Mouse (Mus musculus): ENCODE results near the gene Gpr37. TPM values are rescaled to one million over a fixed set of nuclear protein-coding genes. Genes with fewer than 3 reads are reported as not detected.
A peak's percentile ranks its signal among the peaks of the same experiment; 100 is the strongest.

The Gpr37 gene
- polyA plus RNA-seq (2012; rRNA removed): 55.9 and 70.5 TPM in 2 replicates

DNA sequence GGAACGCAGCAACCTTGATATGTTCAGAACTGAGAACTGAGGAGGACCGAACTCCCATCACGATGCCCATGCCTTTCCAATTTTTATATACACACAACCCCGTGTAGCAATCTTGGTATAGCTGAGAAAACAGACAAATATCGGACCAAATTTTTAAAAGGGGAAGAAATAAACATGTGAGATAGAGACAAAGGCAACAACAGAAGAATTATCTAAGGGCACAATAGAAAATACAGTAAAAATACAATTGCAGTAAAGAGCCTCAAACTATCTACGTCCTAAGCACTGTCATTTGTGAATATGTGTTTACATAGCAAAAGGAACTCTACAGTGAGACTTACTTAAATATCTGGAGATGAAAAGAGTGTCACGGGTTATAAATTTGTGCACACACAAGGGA lies at the start of gene Gpr37:
Gpr37 (minus strand) TSS at position 101 of the 400 bp plus-strand sequence.
- 33% methylated on average over 7 of the region's 7 CpGs for WGBS
- Histone ChIP-seq H3K27me3 (ENCODE audit: control insufficient read depth, insufficient read depth, low read length) (no peaks in the 10 kb centered on the region; the same call in 1 of the 2 replicates), H3K4me3 (replicated peaks; ENCODE audit: insufficient read depth, low read depth, low read length) (peak within 1 kb of the TSS; percentile 85), H3K27ac (ENCODE audit: insufficient read depth, low read length) (no peak within 1 kb of the TSS; the same call in 1 of the 2 replicates), H3K4me1 (ENCODE audit: control insufficient read depth, insufficient read depth, low read length) (no peaks in the 10 kb centered on the region)
- DNase-seq: no peak
- no peak for TF ChIP-seq POLR2A (IDR thresholded peaks at IDR 0.05; ENCODE audit: borderline replicate concordance, insufficient read depth, low read length)
- TF ChIP-seq CTCF (IDR thresholded peaks at IDR 0.05; ENCODE audit: borderline replicate concordance, insufficient read depth, low read depth, low read length): no peak

DNA sequence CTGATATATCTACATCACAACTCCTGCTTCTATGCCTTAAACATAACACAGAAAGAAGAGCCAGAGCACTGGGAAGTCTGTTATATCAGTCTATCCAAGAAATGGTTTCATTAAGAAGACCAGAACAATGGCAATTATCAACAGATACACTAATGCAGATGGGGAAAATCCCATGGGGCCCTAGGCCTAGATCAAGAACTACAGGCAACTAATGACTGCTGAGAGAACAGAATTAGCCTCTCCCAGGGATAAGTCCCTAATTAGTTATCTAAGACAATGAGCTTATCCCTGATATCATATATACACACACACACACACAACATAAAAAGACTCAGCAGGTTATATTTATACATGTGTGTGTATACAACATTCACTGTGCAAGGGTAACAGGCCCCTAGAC lies 46.0 kb upstream of the Gpr37 start:
- H3K4me1 ChIP-seq (ENCODE audit: control insufficient read depth, insufficient read depth, low read length): no peaks in the 10 kb centered on the region
- no peak for TF ChIP-seq CTCF (IDR thresholded peaks at IDR 0.05; ENCODE audit: borderline replicate concordance, insufficient read depth, low read depth, low read length)
- no peak for TF ChIP-seq POLR2A (IDR thresholded peaks at IDR 0.05; ENCODE audit: borderline replicate concordance, insufficient read depth, low read length)
- no peak overlapping the region for H3K27ac ChIP-seq (ENCODE audit: insufficient read depth, low read length)
- no peak for DNase-seq
- H3K27me3 ChIP-seq (ENCODE audit: control insufficient read depth, insufficient read depth, low read length): no peaks in the 10 kb centered on the region
- H3K4me3 ChIP-seq (replicated peaks; ENCODE audit: insufficient read depth, low read depth, low read length): no peak overlapping the region

DNA sequence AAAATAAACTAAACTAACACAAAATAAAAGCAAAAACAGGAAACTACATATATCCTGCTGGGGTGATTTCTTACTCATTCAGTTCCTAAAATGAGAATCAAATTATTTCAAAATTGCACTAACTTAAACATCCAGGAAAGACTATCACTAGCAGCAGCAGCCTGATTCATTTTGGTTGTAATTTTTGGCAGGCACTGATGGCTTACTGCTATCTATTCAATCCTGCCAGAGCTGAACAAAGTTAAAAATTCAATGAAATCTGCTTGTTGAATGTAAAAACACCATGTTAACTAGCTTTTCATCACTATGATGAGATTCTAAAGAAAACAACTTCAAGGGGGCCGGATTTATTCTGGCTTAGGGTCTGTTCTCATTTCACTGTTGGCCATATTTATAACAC lies 36.0 kb upstream of the Gpr37 start:
- no peak overlapping the region for H3K4me3 ChIP-seq (replicated peaks; ENCODE audit: insufficient read depth, low read depth, low read length)
- WGBS: 83% methylated on average over 1 of the region's 1 CpGs
- no peak overlapping the region for H3K27ac ChIP-seq (ENCODE audit: insufficient read depth, low read length)
- no peaks in the 10 kb centered on the region for H3K27me3 ChIP-seq (ENCODE audit: control insufficient read depth, insufficient read depth, low read length)
- DNase-seq: no peak
- no peaks in the 10 kb centered on the region for H3K4me1 ChIP-seq (ENCODE audit: control insufficient read depth, insufficient read depth, low read length)
- TF ChIP-seq CTCF (IDR thresholded peaks at IDR 0.05; ENCODE audit: borderline replicate concordance, insufficient read depth, low read depth, low read length): no peak
- TF ChIP-seq POLR2A (IDR thresholded peaks at IDR 0.05; ENCODE audit: borderline replicate concordance, insufficient read depth, low read length): no peak

DNA sequence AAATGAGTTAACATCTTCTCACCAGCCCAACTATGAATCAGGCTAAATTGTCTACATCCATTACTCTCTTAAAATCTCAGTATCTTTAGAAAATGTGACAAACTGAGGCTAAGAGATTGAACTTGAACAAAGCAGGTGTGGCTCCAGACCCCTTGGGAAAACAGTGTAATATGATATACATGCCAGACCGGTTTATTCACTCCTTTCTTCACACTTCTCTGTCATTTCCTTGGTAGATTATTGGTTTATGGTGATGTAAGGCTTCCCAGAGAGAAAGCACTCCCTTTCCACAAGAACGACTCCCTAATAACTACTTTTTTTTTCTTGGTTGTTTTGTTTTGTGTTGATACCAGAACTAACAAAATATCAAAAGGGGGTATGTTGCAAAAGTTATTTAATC lies 20.1 kb upstream of the Gpr37 start:
- 48% methylated on average over 2 of the region's 2 CpGs for WGBS
- DNase-seq: no peak

DNA sequence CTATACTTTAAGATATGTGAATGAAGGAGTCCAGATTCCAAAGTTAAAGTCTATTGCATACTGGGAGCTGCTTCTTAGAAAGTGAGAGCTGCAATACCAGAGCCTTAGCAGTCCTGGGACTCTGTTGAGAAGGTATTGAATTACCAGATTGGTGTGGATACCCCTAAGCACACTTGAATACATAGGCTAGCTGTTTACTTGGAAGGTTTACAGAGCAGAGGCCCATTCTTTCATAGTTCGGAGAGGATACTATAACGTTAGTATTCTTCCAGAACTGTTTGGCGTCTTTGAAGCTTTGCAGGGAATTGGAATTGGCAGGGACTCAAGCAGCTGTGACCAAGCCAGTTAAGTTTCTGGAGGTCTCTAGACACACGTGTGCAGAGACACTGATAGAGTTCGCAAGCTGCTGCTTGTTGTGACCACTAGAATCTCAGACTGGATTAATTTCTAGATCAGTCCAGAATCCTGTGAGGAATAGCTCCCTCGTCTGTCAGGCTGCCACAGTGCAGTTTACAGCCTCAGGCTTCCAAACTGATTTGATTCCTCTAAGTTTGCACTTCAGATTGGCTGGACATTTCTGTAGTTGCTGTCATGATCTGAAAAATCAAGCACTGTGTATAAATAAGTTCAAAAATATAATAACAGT lies 18.8 kb upstream of the Gpr37 start:
- no peaks in the 10 kb centered on the region for H3K27me3 ChIP-seq (ENCODE audit: control insufficient read depth, insufficient read depth, low read length)
- TF ChIP-seq CTCF (IDR thresholded peaks at IDR 0.05; ENCODE audit: borderline replicate concordance, insufficient read depth, low read depth, low read length) (peak; percentile 53; the same call in 1 of the 2 replicates), POLR2A (IDR thresholded peaks at IDR 0.05; ENCODE audit: borderline replicate concordance, insufficient read depth, low read length) (no peak)
- peak; percentile 11 to 21 for DNase-seq
- H3K4me1 ChIP-seq (ENCODE audit: control insufficient read depth, insufficient read depth, low read length): no peaks in the 10 kb centered on the region
- H3K4me3 ChIP-seq (replicated peaks; ENCODE audit: insufficient read depth, low read depth, low read length): no peak overlapping the region
- no peak overlapping the region for H3K27ac ChIP-seq (ENCODE audit: insufficient read depth, low read length)
- WGBS: 16% methylated on average over 6 of the region's 6 CpGs

More for the DNA sequence above, 20.1 kb upstream of the Gpr37 start:
- Histone ChIP-seq H3K4me3 (replicated peaks; ENCODE audit: insufficient read depth, low read depth, low read length) (no peak overlapping the region), H3K27me3 (ENCODE audit: control insufficient read depth, insufficient read depth, low read length) (no peaks in the 10 kb centered on the region), H3K4me1 (ENCODE audit: control insufficient read depth, insufficient read depth, low read length) (no peaks in the 10 kb centered on the region), H3K27ac (ENCODE audit: insufficient read depth, low read length) (no peak overlapping the region)
- no peak for TF ChIP-seq CTCF (IDR thresholded peaks at IDR 0.05; ENCODE audit: borderline replicate concordance, insufficient read depth, low read depth, low read length)
- TF ChIP-seq POLR2A (IDR thresholded peaks at IDR 0.05; ENCODE audit: borderline replicate concordance, insufficient read depth, low read length): no peak

DNA sequence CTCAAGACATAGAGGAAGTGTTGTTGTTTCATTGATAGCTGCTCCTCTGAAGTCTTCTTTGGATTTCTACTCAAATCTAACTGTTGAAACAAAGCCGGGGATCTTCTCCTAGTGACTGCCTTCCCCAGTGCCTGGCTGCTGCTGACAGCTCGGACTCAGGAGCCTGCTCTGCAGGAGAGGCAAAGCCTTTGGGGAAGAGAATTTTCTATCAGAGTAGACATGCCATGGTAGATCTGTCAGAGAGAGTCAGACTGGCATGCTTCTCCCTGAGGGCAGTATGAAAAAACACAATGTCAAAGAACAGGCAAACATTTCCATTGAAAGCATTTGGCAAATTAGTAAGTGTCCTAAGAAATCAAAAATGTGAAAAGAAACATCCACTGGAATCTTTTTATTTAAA lies 9.4 kb upstream of the Gpr37 start:
- H3K4me1 ChIP-seq (ENCODE audit: control insufficient read depth, insufficient read depth, low read length): no peaks in the 10 kb centered on the region; the same call in 1 of the 2 replicates
- 7% methylated on average over 2 of the region's 2 CpGs for WGBS
- TF ChIP-seq POLR2A (IDR thresholded peaks at IDR 0.05; ENCODE audit: borderline replicate concordance, insufficient read depth, low read length) (no peak), CTCF (IDR thresholded peaks at IDR 0.05; ENCODE audit: borderline replicate concordance, insufficient read depth, low read depth, low read length) (no peak)
- H3K27me3 ChIP-seq (ENCODE audit: control insufficient read depth, insufficient read depth, low read length): no peaks in the 10 kb centered on the region
- no peak overlapping the region for H3K27ac ChIP-seq (ENCODE audit: insufficient read depth, low read length)
- no peak overlapping the region for H3K4me3 ChIP-seq (replicated peaks; ENCODE audit: insufficient read depth, low read depth, low read length)
- no peak for DNase-seq

DNA sequence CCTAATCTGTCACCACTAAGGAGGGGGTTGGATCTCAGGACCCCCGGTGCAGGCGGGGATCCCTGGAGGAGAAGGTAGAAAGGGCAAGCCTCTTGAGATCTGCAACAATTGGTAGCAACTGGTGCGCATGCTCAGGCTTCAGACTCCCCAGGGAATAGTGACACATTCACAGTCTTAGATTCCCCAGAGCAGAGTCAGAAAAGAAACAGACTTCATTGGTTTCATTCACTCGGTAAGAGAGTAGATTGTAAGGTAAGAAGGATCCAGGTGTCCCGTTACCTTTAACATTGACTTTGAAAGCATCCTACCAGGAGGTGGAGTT lies 284 bp downstream of the Gpr37 start:
- no peaks in the 10 kb centered on the region; the same call in 1 of the 2 replicates for H3K27me3 ChIP-seq (ENCODE audit: control insufficient read depth, insufficient read depth, low read length)
- under 1% methylated on average over 5 of the region's 5 CpGs for WGBS
- no peaks in the 10 kb centered on the region for H3K4me1 ChIP-seq (ENCODE audit: control insufficient read depth, insufficient read depth, low read length)
- peak overlapping the region; percentile 85 for H3K4me3 ChIP-seq (replicated peaks; ENCODE audit: insufficient read depth, low read depth, low read length)
- no peak for TF ChIP-seq CTCF (IDR thresholded peaks at IDR 0.05; ENCODE audit: borderline replicate concordance, insufficient read depth, low read depth, low read length)
- TF ChIP-seq POLR2A (IDR thresholded peaks at IDR 0.05; ENCODE audit: borderline replicate concordance, insufficient read depth, low read length): no peak
- no peak overlapping the region; the same call in 1 of the 2 replicates for H3K27ac ChIP-seq (ENCODE audit: insufficient read depth, low read length)
- DNase-seq: peak; percentile 27 to 39

DNA sequence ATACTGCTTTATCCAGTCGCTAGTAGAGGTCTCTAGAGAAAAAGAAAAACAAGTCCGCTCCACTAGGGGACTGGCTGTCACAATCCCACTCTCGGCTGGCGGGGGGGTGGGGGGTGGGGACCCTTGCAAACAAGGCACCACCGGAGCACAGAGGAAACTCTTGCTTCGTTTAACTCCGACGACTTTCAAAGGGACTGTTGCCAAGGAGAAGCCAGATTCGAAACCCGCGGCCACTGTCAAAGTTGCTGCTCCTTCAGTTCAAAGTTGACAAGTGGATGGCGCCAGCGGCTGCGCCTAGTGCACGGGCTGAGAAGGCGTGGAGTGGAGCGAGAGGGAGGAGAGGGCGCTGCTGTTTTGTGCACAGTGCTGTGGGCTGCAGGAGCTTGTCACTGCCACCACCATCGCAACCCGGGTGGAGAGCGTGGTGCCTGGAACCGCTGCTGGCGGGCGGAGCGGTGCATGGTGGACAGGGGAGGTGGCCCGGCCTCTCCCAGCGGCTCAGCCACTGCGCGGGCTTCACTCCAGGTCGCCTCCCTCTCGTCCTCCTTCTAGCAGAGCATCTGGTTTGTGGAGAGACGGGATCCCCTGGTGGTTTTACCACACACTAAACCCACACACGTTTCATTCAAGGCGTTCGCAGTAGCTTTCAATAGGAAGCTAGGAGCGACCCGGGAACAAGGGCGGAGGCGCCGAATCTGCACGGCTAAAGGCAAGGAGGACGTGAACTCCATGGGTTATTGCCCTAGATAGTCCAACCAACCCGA lies 827 bp downstream of the Gpr37 start:
- H3K27ac ChIP-seq (ENCODE audit: insufficient read depth, low read length): no peak overlapping the region; the same call in 1 of the 2 replicates
- DNase-seq: peak; percentile 34 to 41
- H3K4me1 ChIP-seq (ENCODE audit: control insufficient read depth, insufficient read depth, low read length): no peaks in the 10 kb centered on the region
- TF ChIP-seq POLR2A (IDR thresholded peaks at IDR 0.05; ENCODE audit: borderline replicate concordance, insufficient read depth, low read length): 0 out of 2 replicates have a peak, but pooled peaks have one; percentile 19
- TF ChIP-seq CTCF (IDR thresholded peaks at IDR 0.05; ENCODE audit: borderline replicate concordance, insufficient read depth, low read depth, low read length): no peak
- under 1% methylated on average over 43 of the region's 43 CpGs for WGBS
- H3K27me3 ChIP-seq (ENCODE audit: control insufficient read depth, insufficient read depth, low read length): no peaks in the 10 kb centered on the region; the same call in 1 of the 2 replicates
- peak overlapping the region; percentile 85 for H3K4me3 ChIP-seq (replicated peaks; ENCODE audit: insufficient read depth, low read depth, low read length)

Data from cerebellum, adult 2 months (tissue).